Mouse (Mus musculus) liver, embryonic 14.5 days (tissue): Measurements from ENCODE around the gene Pola1. TPM values are rescaled to one million over a fixed set of nuclear protein-coding genes. Genes with fewer than 3 reads are reported as not detected.

Source experiments
- ATAC-seq: fragments of 200-750 bp; cut with Nextera tagmentation; 2 replicates; pipeline ENCODE4 v1.8.0; 2017; ENCODE audit warnings: moderate number of reproducible peaks, mild to moderate bottlenecking, moderate library complexity; ENCODE audit not compliant: insufficient read depth
- DNase-seq, 3 experiments: peaks; one replicate each; pipeline ENCODE4 v3.0.0-alpha.2; 2012 to 2013; ENCODE audit warnings: low read depth in 3 of 3, low spot score in 3 of 3
- H3K27ac ChIP-seq: fragments of 300-500 bp; sonication (generic); 2 replicates; pipeline ENCODE4 v1.5.1; 2014; ENCODE audit warnings: moderate library complexity, mild to moderate bottlenecking, control low read depth, inconsistent platforms
- H3K27me3 ChIP-seq: fragments of 300-500 bp; sonication (generic); 2 replicates; pipeline ENCODE4 v1.6.1; 2014; ENCODE audit warnings: mild to moderate bottlenecking, low read length, moderate library complexity; ENCODE audit not compliant: control insufficient read depth, insufficient read depth
- H3K36me3 ChIP-seq: fragments of 300-500 bp; sonication (generic); replicated peaks from 2 replicates; pipeline ENCODE4 v1.6.1; 2014; ENCODE audit warnings: low read depth; ENCODE audit not compliant: control insufficient read depth, insufficient read depth
- H3K4me1 ChIP-seq, 2 experiments: fragments of 200-500 bp in 1 of 2; fragments of 300-500 bp in 1 of 2; sonication (generic) in 1 of 2; replicated peaks; 2 replicates each; pipeline ENCODE4 v1.6.1; 2012 to 2014; ENCODE audit warnings: antibody characterized with exemption in 1 of 2, inconsistent platforms in 1 of 2, low read length in 1 of 2; ENCODE audit not compliant: control insufficient read depth in 2 of 2, insufficient read depth in 2 of 2
- H3K4me2 ChIP-seq: fragments of 300-500 bp; sonication (generic); 2 replicates; pipeline ENCODE4 v1.6.1; 2014; ENCODE audit warnings: low read depth, mild to moderate bottlenecking, control low read depth, moderate library complexity
- H3K4me3 ChIP-seq, 2 experiments: fragments of 200-500 bp in 1 of 2; fragments of 300-500 bp in 1 of 2; sonication (generic) in 1 of 2; 2 replicates each; pipeline ENCODE4 v1.5.1; 2012 to 2014; ENCODE audit warnings: low read depth in 2 of 2, low read length in 2 of 2, mild to moderate bottlenecking in 2 of 2, control low read depth in 1 of 2, inconsistent platforms in 1 of 2, moderate library complexity in 1 of 2; ENCODE audit not compliant: insufficient read depth in 1 of 2
- H3K9ac ChIP-seq: fragments of 300-500 bp; sonication (generic); replicated peaks from 2 replicates; pipeline ENCODE4 v1.6.1; 2014; ENCODE audit warnings: mild to moderate bottlenecking, control low read depth, moderate library complexity
- H3K9me3 ChIP-seq: fragments of 300-500 bp; sonication (generic); 2 replicates; pipeline ENCODE4 v1.6.1; 2016; ENCODE audit warnings: low read length, mixed read lengths; ENCODE audit not compliant: control insufficient read depth
- CTCF ChIP-seq: IDR thresholded peaks from 2 replicates; pipeline ENCODE4 v1.5.1; 2016; ENCODE audit warnings: antibody characterized with exemption, low read depth, control low read depth
- EP300 ChIP-seq: IDR thresholded peaks from 2 replicates; pipeline ENCODE4 v1.6.1; 2016; ENCODE audit warnings: antibody characterized with exemption, low read depth
- WGBS: fragments of 180-500 bp; shearing (Covaris S2); extraction: QIAGEN DNeasy Blood & Tissue Kit; methylation state at CpG from one replicate; pipeline ENCODE4 v1.1.7; 2014; ENCODE audit not compliant: insufficient replicate concordance; 5-methylcytosine and 5-hydroxymethylcytosine counted together
- polyA plus RNA-seq, 2 experiments: library from polyadenylated mRNA; depleted of rRNA in 1 of 2; stranded (reverse) in 1 of 2; unstranded in 1 of 2; fragments of >200 nt; fragmentation: Nextera tagmentation in 1 of 2; extraction: Ambion mirVana in 1 of 2; gene quantifications; 2 replicates each; pipeline versions ENCODE4 v1.2.1 to v1.2.3; 2012 to 2014

The Pola1 gene
- polyA plus RNA-seq, 2 experiments: 6.7 to 14.3 TPM

DNA sequence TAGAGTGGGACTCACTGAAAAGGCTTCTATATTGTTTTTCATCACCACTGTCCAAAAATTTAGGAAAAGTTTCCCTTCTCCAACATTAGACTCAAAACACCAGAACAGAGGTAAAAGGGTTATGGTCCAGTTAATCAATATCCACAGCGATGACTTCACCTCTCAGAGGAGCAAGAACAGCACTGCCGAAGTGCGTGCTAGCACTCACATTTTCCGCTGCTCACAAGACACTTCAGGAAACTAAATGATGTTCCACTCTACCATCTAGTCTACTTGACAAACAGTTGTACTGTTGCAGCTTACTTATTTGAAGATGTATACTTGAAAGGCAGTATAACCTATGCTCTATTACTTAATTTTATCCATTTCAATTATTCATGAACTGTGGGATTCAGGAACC, 37.7 kb downstream of the Pola1 start:
- Histone ChIP-seq H3K9ac (no peak overlapping the region), H3K9me3 (no peaks in the 10 kb centered on the region), H3K4me2 (no peak overlapping the region), H3K36me3 (peaks cover 8% of the 10 kb centered on the region), H3K27me3 (no peaks in the 10 kb centered on the region), H3K4me3 (no peak overlapping the region), H3K4me1 (no peaks in the 10 kb centered on the region), H3K27ac (no peak overlapping the region)
- DNase-seq (no peak), ATAC-seq (no peak)
- WGBS: 90% methylated on average over 4 of the region's 4 CpGs
- TF ChIP-seq EP300: no peak
- TF ChIP-seq CTCF: no peak

GRCm38 (mm10) chrX:93580931-93581330, 51.0 kb downstream of the Pola1 start:
- Histone ChIP-seq H3K27me3 (no peaks in the 10 kb centered on the region), H3K9ac (no peak overlapping the region), H3K36me3 (no peaks in the 10 kb centered on the region; the same call in 1 of the 2 replicates), H3K4me3 (no peak overlapping the region), H3K27ac (no peak overlapping the region), H3K4me2 (no peak overlapping the region), H3K9me3 (no peaks in the 10 kb centered on the region), H3K4me1 (no peaks in the 10 kb centered on the region)
- TF ChIP-seq EP300 (no peak), CTCF (no peak)
- 73% methylated on average over 2 of the region's 2 CpGs for WGBS
- no peak for ATAC-seq
- no peak for DNase-seq

DNA sequence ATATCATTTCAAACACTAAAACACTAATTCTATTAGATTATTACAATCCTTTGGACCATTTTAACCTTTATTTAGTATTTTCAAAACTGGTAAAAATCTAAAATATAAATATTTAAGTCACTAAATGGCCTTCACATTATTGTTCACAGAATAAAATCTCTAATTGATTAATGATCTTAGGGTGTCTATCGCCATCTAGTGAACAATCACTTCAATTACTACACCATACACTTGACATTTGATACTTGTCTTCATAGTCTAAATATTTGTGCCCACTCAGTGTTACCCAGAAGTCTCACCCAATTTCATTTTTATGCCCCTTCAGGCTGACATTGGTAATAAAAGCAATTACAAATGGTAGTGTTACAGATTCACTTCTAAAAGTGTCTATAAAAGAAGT, 74.8 kb downstream of the Pola1 start:
- no peak overlapping the region for H3K4me2 ChIP-seq
- 36% methylated on average over 1 of the region's 1 CpGs for WGBS
- no peaks in the 10 kb centered on the region for H3K9me3 ChIP-seq
- ATAC-seq (no peak), DNase-seq (no peak)
- no peak overlapping the region for H3K27ac ChIP-seq
- no peak for TF ChIP-seq EP300
- no peak for TF ChIP-seq CTCF
- H3K4me1 ChIP-seq: no peaks in the 10 kb centered on the region
- H3K27me3 ChIP-seq: no peaks in the 10 kb centered on the region
- H3K4me3 ChIP-seq: no peak overlapping the region
- no peak overlapping the region for H3K9ac ChIP-seq
- no peaks in the 10 kb centered on the region for H3K36me3 ChIP-seq

GRCm38 (mm10) chrX:93539779-93540178, 92.2 kb downstream of the Pola1 start:
- no peak overlapping the region for H3K4me3 ChIP-seq
- TF ChIP-seq EP300 (no peak), CTCF (no peak)
- WGBS: 80% methylated on average over 2 of the region's 2 CpGs
- no peaks in the 10 kb centered on the region for H3K9me3 ChIP-seq
- H3K9ac ChIP-seq: no peak overlapping the region
- no peak overlapping the region for H3K4me2 ChIP-seq
- no peaks in the 10 kb centered on the region for H3K4me1 ChIP-seq
- H3K27me3 ChIP-seq: no peaks in the 10 kb centered on the region
- DNase-seq (no peak), ATAC-seq (no peak)
- H3K27ac ChIP-seq: no peak overlapping the region
- no peaks in the 10 kb centered on the region for H3K36me3 ChIP-seq

DNA sequence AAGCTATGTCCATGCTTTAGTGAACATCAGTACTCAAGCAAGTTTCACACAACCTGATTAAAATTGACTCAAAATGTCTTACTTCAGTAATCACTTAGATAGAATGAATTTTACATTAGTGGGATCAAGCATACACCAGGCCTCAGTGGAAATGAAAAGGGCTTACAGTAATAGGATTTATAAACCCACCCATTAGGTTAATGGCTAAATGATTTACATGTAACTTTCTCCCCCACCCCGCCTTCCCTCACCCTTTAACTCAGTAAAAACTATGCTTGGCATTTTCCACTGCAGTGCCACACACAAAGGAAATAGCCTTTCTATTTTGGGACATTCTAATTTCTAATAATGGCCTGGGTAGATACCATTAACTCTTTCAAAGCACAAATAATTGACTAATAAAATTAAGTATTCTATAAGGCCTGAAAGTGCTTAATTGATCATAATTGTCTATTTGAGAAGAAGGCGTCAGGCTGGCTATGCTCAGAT, 129.0 kb downstream of the Pola1 start:
- Histone ChIP-seq H3K9me3 (no peaks in the 10 kb centered on the region), H3K27me3 (no peaks in the 10 kb centered on the region), H3K4me1 (no peaks in the 10 kb centered on the region), H3K4me2 (no peak overlapping the region), H3K27ac (no peak overlapping the region), H3K9ac (no peak overlapping the region), H3K4me3 (no peak overlapping the region), H3K36me3 (no peaks in the 10 kb centered on the region)
- TF ChIP-seq CTCF (no peak), EP300 (no peak)
- no peak for ATAC-seq
- no peak for DNase-seq
- WGBS: 74% methylated on average over 2 of the region's 2 CpGs
